Mouse (Mus musculus): ENCODE measurements around the gene Rybp.

- TF ChIP-seq CTCF (IDR thresholded peaks at IDR 0.05), result no peak
- no peak for TF ChIP-seq POLR2A (IDR thresholded peaks at IDR 0.05; ENCODE audit: insufficient read depth, low read depth, low read length)
These were observed 91.3 kb downstream of the Rybp start for GRCm38 (mm10) chr6:100195870-100196409.
